Mouse (Mus musculus) neural tube, embryonic 15.5 days (tissue): ENCODE measurements around the gene Nfatc2. TPM values are rescaled to one million over a fixed set of nuclear protein-coding genes. Genes with fewer than 3 reads are reported as not detected.

Source experiments
- ATAC-seq: fragments of 200-750 bp; cut with Nextera tagmentation; 2 replicates; pipeline ENCODE4 v1.8.0; 2017; ENCODE audit warnings: mild to moderate bottlenecking, moderate TSS enrichment, moderate library complexity; ENCODE audit not compliant: low FRiP score
- H3K27ac ChIP-seq: fragments of 300-500 bp; sonication (generic); replicated peaks from 2 replicates; pipeline ENCODE4 v1.5.1; 2015; ENCODE audit warnings: mild to moderate bottlenecking, inconsistent platforms
- H3K27me3 ChIP-seq: fragments of 300-500 bp; sonication (generic); replicated peaks from 2 replicates; pipeline ENCODE4 v1.6.1; 2015; ENCODE audit warnings: inconsistent platforms
- H3K36me3 ChIP-seq: fragments of 300-500 bp; sonication (generic); 2 replicates; pipeline ENCODE4 v1.6.1; 2015; ENCODE audit warnings: inconsistent platforms
- H3K4me1 ChIP-seq: fragments of 300-500 bp; sonication (generic); 2 replicates; pipeline ENCODE4 v1.6.1; 2015; ENCODE audit warnings: inconsistent platforms
- H3K4me2 ChIP-seq: fragments of 300-500 bp; sonication (generic); 2 replicates; pipeline ENCODE4 v1.6.1; 2015; ENCODE audit warnings: inconsistent platforms, mild to moderate bottlenecking, moderate library complexity
- H3K4me3 ChIP-seq: fragments of 300-500 bp; sonication (generic); replicated peaks from 2 replicates; pipeline ENCODE4 v1.5.1; 2015; ENCODE audit warnings: mild to moderate bottlenecking, inconsistent platforms
- H3K9ac ChIP-seq: fragments of 300-500 bp; sonication (generic); replicated peaks from 2 replicates; pipeline ENCODE4 v1.6.1; 2015; ENCODE audit warnings: mild to moderate bottlenecking, inconsistent platforms
- H3K9me3 ChIP-seq: fragments of 300-500 bp; sonication (generic); replicated peaks from 2 replicates; pipeline ENCODE4 v1.6.1; 2016; ENCODE audit warnings: inconsistent platforms
- WGBS: fragments of 180-500 bp; shearing (Covaris S2); methylation state at CpG from one replicate; pipeline ENCODE4 v1.1.7; 2015; ENCODE audit warnings: mixed read lengths; 5-methylcytosine and 5-hydroxymethylcytosine counted together
- polyA plus RNA-seq: library from polyadenylated mRNA; unstranded; fragments of >200 nt; fragmentation: Nextera tagmentation; extraction: Ambion mirVana; gene quantifications from 2 replicates; pipeline ENCODE4 v1.2.1, GENCODE M21; 2015

The Nfatc2 gene
- polyA plus RNA-seq, 1 experiment from 2014 or later: 4.8 TPM

- H3K9me3 ChIP-seq: no peaks in the 10 kb centered on the region; the same call in 1 of the 2 replicates
- peaks cover 15% of the 10 kb centered on the region for H3K4me1 ChIP-seq
- H3K27me3 ChIP-seq: no peaks in the 10 kb centered on the region
- ATAC-seq: peak; percentile 58
- 24% methylated on average over 9 of the region's 9 CpGs for WGBS
- H3K4me2 ChIP-seq: no peak overlapping the region
- H3K9ac ChIP-seq: 0 out of 2 replicates have a peak overlapping the region, but pooled peaks have one; percentile 23
- H3K27ac ChIP-seq: peak overlapping the region; percentile 79
- H3K36me3 ChIP-seq: no peaks in the 10 kb centered on the region
- H3K4me3 ChIP-seq: no peak overlapping the region
Observed at GRCm38 (mm10) chr2:168626385-168626784, 24.9 kb upstream of the Nfatc2 start.

DNA sequence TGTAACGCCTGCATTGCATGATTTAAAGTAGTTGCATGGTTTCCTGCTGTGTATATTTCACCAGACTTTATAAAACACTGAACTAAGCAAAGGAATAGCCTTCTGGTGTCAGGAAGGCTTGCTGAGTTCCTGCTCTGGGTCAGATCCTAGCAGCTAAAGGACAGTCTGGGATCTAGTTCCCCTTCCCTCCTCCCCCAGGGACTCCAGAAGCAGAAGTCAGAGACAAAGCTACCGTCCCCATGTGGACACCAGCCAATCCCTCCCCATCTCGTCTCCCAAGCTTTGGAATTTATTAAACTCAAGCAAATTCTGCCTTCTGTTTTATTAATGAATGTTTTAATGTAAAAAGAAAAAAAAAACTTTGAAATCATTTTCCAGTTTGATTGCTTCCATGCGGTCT is 23.6 kb upstream of the Nfatc2 start:
- Histone ChIP-seq H3K36me3 (no peaks in the 10 kb centered on the region), H3K9me3 (no peaks in the 10 kb centered on the region; the same call in 1 of the 2 replicates), H3K4me3 (no peak overlapping the region), H3K27me3 (no peaks in the 10 kb centered on the region), H3K4me2 (no peak overlapping the region), H3K27ac (no peak overlapping the region), H3K9ac (no peak overlapping the region), H3K4me1 (peaks cover 15% of the 10 kb centered on the region)
- ATAC-seq: no peak
- 64% methylated on average over 4 of the region's 4 CpGs for WGBS

DNA sequence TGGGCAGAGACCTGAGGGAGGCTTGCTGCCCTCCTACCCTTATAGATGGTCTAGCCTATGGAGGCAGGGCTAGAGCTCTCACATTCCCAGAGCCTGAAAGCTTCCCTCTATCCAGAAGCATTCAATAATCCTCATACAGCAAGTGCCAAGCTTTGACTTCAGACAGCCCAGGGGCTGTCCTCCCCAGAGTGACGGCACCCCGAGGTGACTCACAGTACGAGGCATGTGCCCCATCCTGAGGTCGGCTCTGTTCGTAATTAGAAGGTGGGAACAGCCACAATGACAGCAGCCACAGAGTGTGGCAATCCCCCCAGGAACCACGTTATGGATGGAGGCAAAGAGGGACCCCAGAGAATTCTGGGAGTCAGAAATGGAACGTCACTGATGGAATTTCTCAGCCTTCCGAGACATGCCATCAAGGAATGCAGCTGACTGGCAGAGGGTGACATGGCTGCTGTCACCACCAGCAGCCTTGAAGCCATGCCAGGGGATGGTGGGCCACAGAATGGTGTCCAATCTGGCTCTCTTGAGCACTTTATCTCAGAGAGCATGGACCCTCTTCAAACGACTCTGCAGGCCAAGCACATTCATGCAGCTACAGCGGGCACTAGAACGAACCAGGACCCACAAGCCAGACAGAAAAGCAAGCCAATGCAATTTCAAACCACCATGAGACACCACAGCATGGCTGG is 19.8 kb upstream of the Nfatc2 start:
- Histone ChIP-seq H3K27me3 (no peaks in the 10 kb centered on the region), H3K9ac (no peak overlapping the region), H3K4me1 (peaks cover 19% of the 10 kb centered on the region), H3K36me3 (no peaks in the 10 kb centered on the region), H3K4me2 (no peak overlapping the region), H3K27ac (no peak overlapping the region), H3K9me3 (no peaks in the 10 kb centered on the region; the same call in 1 of the 2 replicates), H3K4me3 (no peak overlapping the region)
- 78% methylated on average over 11 of the region's 11 CpGs for WGBS
- no peak for ATAC-seq

GRCm38 (mm10) chr2:168618205-168618717 is 16.8 kb upstream of the Nfatc2 start:
- H3K4me2 ChIP-seq: no peak overlapping the region
- peak; percentile 18; the same call in 1 of the 2 replicates for ATAC-seq
- WGBS: 45% methylated on average over 15 of the region's 15 CpGs
- peak overlapping the region; percentile 35 for H3K27ac ChIP-seq
- H3K9me3 ChIP-seq: no peaks in the 10 kb centered on the region
- no peaks in the 10 kb centered on the region for H3K27me3 ChIP-seq
- no peaks in the 10 kb centered on the region for H3K36me3 ChIP-seq
- H3K4me3 ChIP-seq: no peak overlapping the region
- no peak overlapping the region for H3K9ac ChIP-seq
- peaks cover 17% of the 10 kb centered on the region for H3K4me1 ChIP-seq

DNA sequence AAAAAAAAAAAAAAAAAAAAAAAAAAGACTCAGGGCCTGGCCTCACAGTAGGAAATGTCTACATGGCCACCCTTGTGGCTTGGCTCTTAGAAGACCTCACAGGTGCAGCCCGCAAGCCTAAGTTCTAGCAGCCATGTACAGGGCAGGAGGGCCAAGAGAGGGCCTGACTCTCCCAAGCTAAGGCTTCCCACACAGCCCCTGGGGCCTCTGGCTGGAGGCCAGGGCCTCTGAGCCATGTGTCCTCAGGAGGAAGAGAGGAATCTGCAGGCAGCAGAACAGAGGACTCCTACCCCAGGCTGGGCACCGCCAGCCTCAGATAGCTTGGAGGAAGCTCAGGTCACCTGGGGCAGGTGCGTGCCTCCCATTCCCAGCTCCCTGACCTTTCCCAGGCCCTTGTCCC is 13.7 kb upstream of the Nfatc2 start:
- no peaks in the 10 kb centered on the region for H3K9me3 ChIP-seq
- peaks cover 25% of the 10 kb centered on the region for H3K4me1 ChIP-seq
- no peak overlapping the region for H3K4me3 ChIP-seq
- no peak overlapping the region for H3K4me2 ChIP-seq
- H3K36me3 ChIP-seq: no peaks in the 10 kb centered on the region
- no peak for ATAC-seq
- no peak overlapping the region for H3K9ac ChIP-seq
- H3K27ac ChIP-seq: no peak overlapping the region
- no peaks in the 10 kb centered on the region for H3K27me3 ChIP-seq
- 81% methylated on average over 3 of the region's 3 CpGs for WGBS

GRCm38 (mm10) chr2:168614170-168614872 is 12.9 kb upstream of the Nfatc2 start:
- Histone ChIP-seq H3K27me3 (no peaks in the 10 kb centered on the region), H3K27ac (no peak overlapping the region), H3K9ac (no peak overlapping the region), H3K4me2 (no peak overlapping the region), H3K4me1 (peaks cover 33% of the 10 kb centered on the region), H3K9me3 (no peaks in the 10 kb centered on the region), H3K36me3 (no peaks in the 10 kb centered on the region), H3K4me3 (no peak overlapping the region)
- ATAC-seq: no peak
- 80% methylated on average over 18 of the region's 18 CpGs for WGBS

DNA sequence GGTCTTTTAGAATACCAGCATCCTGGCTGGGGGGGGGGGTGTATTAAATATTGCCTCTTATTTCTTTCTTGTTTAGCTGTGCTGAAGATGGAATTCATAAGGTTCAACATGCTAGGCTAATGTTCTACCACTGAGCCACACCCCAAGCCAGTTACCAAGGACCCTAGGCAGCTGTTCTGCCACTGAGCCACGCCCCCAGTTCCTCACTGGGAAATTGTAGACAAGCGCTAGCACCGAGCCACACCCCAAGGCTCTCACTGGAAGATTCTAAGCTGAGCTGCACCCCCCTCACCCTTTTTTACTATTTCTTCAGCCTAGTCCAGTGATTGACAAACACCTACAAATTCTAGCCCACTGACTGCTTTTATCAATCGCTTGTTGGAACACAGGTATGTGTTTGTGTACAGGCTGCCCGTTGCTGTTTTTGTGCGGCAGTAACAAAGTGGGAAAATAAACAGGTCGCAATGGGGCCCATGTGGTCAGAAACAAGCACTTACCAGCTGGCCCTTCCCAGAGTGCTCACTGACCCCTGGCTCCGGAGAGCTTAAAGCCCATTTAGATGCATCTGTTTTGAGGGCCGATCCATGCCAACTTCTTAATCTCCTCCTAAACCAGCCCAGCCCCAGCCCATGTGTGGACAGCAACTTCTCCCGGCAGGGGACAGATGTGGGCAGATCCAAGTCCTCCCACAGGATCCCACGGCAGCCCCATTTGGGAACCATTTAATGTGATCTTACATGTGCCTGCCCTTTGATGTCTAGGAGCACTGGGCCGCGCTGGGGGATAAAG is 11.8 kb upstream of the Nfatc2 start:
- ATAC-seq: no peak
- H3K27ac ChIP-seq: no peak overlapping the region
- no peak overlapping the region for H3K9ac ChIP-seq
- H3K4me3 ChIP-seq: no peak overlapping the region
- H3K4me2 ChIP-seq: no peak overlapping the region
- no peaks in the 10 kb centered on the region for H3K9me3 ChIP-seq
- H3K27me3 ChIP-seq: no peaks in the 10 kb centered on the region
- peaks cover 37% of the 10 kb centered on the region for H3K4me1 ChIP-seq
- no peaks in the 10 kb centered on the region for H3K36me3 ChIP-seq
- WGBS: 56% methylated on average over 13 of the region's 13 CpGs

GRCm38 (mm10) chr2:168610941-168611340 is 9.5 kb upstream of the Nfatc2 start:
- Histone ChIP-seq H3K4me2 (no peak overlapping the region), H3K27ac (no peak overlapping the region), H3K9me3 (no peaks in the 10 kb centered on the region), H3K4me3 (no peak overlapping the region), H3K36me3 (no peaks in the 10 kb centered on the region), H3K4me1 (peaks cover 33% of the 10 kb centered on the region), H3K9ac (no peak overlapping the region), H3K27me3 (0 out of 2 replicates have a peak, but pooled peaks cover 1% of the 10 kb centered on the region)
- WGBS: 91% methylated on average over 3 of the region's 3 CpGs
- ATAC-seq: no peak

DNA sequence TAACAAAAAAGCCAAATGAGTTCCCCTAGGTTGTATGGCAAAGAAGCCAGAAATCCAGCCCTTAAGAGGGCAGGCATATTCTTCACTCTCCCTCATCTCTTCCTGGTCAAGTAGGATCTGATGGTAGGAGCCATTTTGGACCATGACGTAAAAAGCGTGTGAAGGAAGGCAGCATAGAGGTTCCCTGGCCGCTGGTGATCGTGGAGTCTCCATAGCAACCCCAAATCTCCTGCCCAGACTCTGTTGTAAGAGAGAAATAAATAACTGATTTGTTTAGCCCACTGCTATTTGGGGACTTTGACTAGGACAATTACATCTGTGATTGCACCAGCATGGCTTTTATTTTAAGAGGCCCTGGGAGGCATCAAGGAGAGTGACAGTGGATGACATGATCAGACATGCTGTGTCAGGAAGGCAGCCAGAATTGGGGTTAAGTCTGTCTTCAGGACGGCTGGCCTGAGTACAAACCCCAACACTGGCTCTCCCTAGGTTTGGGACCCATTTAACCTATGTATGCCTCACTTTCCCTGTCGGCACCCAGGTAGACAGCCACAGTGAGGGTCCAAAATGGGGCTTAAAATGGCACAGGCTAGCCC is 8.3 kb upstream of the Nfatc2 start:
- Histone ChIP-seq H3K27me3 (0 out of 2 replicates have a peak, but pooled peaks cover 10% of the 10 kb centered on the region), H3K4me3 (no peak overlapping the region), H3K36me3 (no peaks in the 10 kb centered on the region), H3K4me1 (peaks cover 36% of the 10 kb centered on the region), H3K9ac (no peak overlapping the region), H3K27ac (peak overlapping the region; percentile 23; the same call in 1 of the 2 replicates), H3K4me2 (no peak overlapping the region), H3K9me3 (no peaks in the 10 kb centered on the region)
- 27% methylated on average over 6 of the region's 6 CpGs for WGBS
- peak; percentile 48; the same call in 1 of the 2 replicates for ATAC-seq

GRCm38 (mm10) chr2:168608125-168608564 is 6.7 kb upstream of the Nfatc2 start:
- no peak overlapping the region for H3K27ac ChIP-seq

GRCm38 (mm10) chr2:168604655-168605070 is 3.2 kb upstream of the Nfatc2 start:
- H3K9ac ChIP-seq: no peak overlapping the region
- no peak overlapping the region for H3K27ac ChIP-seq
- peaks cover 56% of the 10 kb centered on the region for H3K4me1 ChIP-seq
- H3K36me3 ChIP-seq: no peaks in the 10 kb centered on the region
- peaks cover 35% of the 10 kb centered on the region for H3K27me3 ChIP-seq
- no peaks in the 10 kb centered on the region for H3K9me3 ChIP-seq
- H3K4me2 ChIP-seq: no peak overlapping the region
- 16% methylated on average over 16 of the region's 16 CpGs for WGBS
- no peak for ATAC-seq
- H3K4me3 ChIP-seq: no peak overlapping the region

More at GRCm38 (mm10) chr2:168608125-168608564, 6.7 kb upstream of the Nfatc2 start:
- Histone ChIP-seq H3K36me3 (no peaks in the 10 kb centered on the region), H3K4me1 (peaks cover 40% of the 10 kb centered on the region), H3K9me3 (no peaks in the 10 kb centered on the region), H3K9ac (no peak overlapping the region), H3K4me3 (no peak overlapping the region), H3K4me2 (no peak overlapping the region), H3K27me3 (peaks cover 18% of the 10 kb centered on the region)
- WGBS: 65% methylated on average over 9 of the region's 9 CpGs
- no peak for ATAC-seq
